Mouse (Mus musculus) spleen, adult 12 weeks (tissue): ENCODE results near the gene Timm44.

Experiments used
- DNase-seq: peaks from one replicate; pipeline ENCODE4 v3.0.0; 2022; ENCODE audit warnings: low spot score

Gene Timm44

GRCm38 (mm10) chr8:4237814-4238433, 37.8 kb downstream of the Timm44 start:
- DNase-seq, result no peak

- no peak for DNase-seq
Measured at GRCm38 (mm10) chr8:4230612-4231351, 44.9 kb downstream of the Timm44 start.

- DNase-seq, result no peak
Measured at GRCm38 (mm10) chr8:4229784-4230183, 45.9 kb downstream of the Timm44 start.

GRCm38 (mm10) chr8:4227919-4228318, 47.8 kb downstream of the Timm44 start:
- no peak for DNase-seq

- DNase-seq, result no peak
Measured at GRCm38 (mm10) chr8:4226739-4227347, 48.9 kb downstream of the Timm44 start, which contains the start of gene Lrrc8e. Gene Lrrc8e, plus strand, starts transcription at chr8:4226827.

- DNase-seq, result no peak
Measured at GRCm38 (mm10) chr8:4226323-4226722, 49.4 kb downstream of the Timm44 start.

- no peak for DNase-seq
Measured at GRCm38 (mm10) chr8:4222059-4222458, 53.7 kb downstream of the Timm44 start.

GRCm38 (mm10) chr8:4219617-4220016, 56.1 kb downstream of the Timm44 start:
- no peak for DNase-seq

GRCm38 (mm10) chr8:4216791-4217621, 58.7 kb downstream of the Timm44 start, which contains the start of gene Prr36:
Gene Prr36, minus strand, starts transcription at chr8:4217459.
- DNase-seq, result no peak

GRCm38 (mm10) chr8:4216296-4216695, 59.4 kb downstream of the Timm44 start:
- no peak for DNase-seq

- DNase-seq, result peak; percentile 11
Measured at GRCm38 (mm10) chr8:4214006-4214980, 61.4 kb downstream of the Timm44 start.

GRCm38 (mm10) chr8:4213210-4214005, 62.3 kb downstream of the Timm44 start:
- no peak for DNase-seq

GRCm38 (mm10) chr8:4212809-4213209, 62.9 kb downstream of the Timm44 start:
- no peak for DNase-seq

- no peak for DNase-seq
Measured at GRCm38 (mm10) chr8:4211097-4211496, 64.6 kb downstream of the Timm44 start.
